Mouse (Mus musculus) gastrocnemius, postnatal 36 days (tissue): ENCODE measurements around the gene Rgs19. TPM values are rescaled to one million over a fixed set of nuclear protein-coding genes. Genes with fewer than 3 reads are reported as not detected.

Experiments used
- DNase-seq, 2 experiments: peaks; one replicate each; pipeline ENCODE4 v3.0.0; 2022
- intact Hi-C: fragments of 180-260 bp; cut with DNase I; formaldehyde crosslinking; loops from one replicate; pipeline ENCODE4 v1.15.1; 2025
- total RNA-seq, 2 experiments: library from RNA; stranded (reverse); gene quantifications; 2 replicates each; pipeline ENCODE4 v1.2.3; 2021

Rgs19 gene
- total RNA-seq, 2 experiments from 2014 or later = 2.3 to 2.7 TPM

DNA sequence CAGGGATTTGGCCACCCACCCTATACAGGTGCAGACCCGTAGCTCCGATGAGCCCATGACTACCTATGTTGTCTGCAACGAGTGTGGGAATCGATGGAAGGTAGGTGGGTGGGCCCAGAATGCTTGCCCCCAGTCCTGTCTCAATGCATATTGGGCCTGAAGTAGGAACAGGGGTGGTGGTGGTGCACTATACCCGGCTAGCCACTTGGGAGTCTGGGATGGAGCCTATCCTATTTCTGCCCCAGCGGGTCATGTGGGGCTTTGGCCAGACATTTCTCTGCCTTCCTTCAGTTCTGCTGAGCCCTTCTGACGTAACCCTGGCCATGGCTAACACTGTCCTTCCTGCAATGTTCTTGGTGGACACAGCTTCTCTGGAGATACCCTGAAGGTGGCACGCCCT lies 6.2 kb downstream of the Rgs19 start:
- intact Hi-C loops = no loop called here
- no peak for DNase-seq

GRCm38 (mm10) chr2:181685686-181686085 lies 8.1 kb downstream of the Rgs19 start:
- intact Hi-C loops = no loop called here
- no peak for DNase-seq

DNA sequence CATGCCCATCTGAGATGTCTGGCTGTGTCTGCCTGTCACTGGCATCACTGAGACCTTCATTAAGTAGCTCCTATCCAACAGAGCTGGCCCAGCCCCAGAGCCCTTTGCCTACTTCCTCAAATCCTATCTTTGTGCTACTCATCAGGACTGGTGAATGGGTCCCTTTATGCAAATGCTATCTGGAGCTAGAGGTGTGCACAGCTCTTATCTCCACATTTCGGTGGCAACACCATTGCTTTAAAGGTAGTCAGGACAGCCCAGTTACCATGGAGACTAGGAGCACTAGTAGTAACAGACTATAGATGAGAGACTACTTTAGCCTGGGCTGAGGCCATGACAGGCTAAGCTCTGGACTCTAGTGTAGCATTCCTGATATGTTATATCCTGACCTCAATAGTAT lies 9.1 kb downstream of the Rgs19 start:
- no peak for DNase-seq
- intact Hi-C loops = no loop called here

DNA sequence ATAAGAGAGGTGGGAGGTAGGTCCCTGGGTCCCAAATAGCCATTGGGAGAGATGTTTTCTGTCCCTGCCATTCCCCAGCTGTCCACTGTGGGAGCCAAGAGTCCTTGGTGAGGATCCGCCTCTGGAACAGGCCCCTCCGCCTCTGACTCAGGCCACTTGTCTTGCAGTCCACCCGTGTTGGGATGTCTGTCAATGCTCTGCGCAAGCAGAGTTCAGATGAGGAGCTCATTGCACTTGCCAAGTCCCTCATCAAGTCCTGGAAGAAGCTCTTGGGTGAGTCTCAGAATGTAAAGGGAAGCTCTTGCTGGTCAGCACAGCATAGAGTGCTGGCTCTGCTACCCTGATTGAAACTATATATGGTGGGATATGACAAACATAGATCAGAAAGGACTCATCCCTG lies 10.4 kb downstream of the Rgs19 start:
- intact Hi-C loops = no loop called here
- no peak for DNase-seq

- intact Hi-C loops = no loop called here
- DNase-seq = no peak
These were observed 11.8 kb downstream of the Rgs19 start for GRCm38 (mm10) chr2:181681978-181682377.

- intact Hi-C loops = no loop called here
- no peak for DNase-seq
These were observed 13.1 kb downstream of the Rgs19 start for GRCm38 (mm10) chr2:181680716-181681117.

GRCm38 (mm10) chr2:181679951-181680715 lies 13.6 kb downstream of the Rgs19 start, which contains the start of gene Tcea2:
TSS of gene Tcea2 (plus strand) at chr2:181680310.
- intact Hi-C loops = no loop called here
- peak; percentile 55 to 70 for DNase-seq

DNA sequence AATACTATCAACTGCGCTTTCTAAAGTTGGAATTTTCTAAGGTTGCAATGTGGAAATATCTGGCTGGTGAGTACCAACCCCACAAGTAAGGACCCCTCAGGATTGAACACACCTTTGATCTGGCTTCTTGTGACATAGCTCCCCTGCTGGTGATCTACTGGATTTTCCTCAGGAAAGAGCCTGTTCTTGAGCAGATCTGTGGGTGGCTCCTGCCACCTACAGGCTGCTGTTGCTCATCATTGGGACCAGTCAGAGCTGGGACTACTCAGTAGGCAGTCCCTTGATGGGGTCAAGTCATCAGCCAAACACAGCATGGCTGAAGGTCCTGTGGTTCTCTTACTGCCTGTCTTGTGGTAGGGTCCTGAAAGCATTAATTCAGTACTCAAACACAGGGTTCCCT lies 15.0 kb downstream of the Rgs19 start:
- DNase-seq = peak; percentile 59 to 62
- intact Hi-C loops = no loop called here

- no peak for DNase-seq
- intact Hi-C loops = no loop called here
These were observed 16.1 kb downstream of the Rgs19 start for GRCm38 (mm10) chr2:181677755-181678098.

DNA sequence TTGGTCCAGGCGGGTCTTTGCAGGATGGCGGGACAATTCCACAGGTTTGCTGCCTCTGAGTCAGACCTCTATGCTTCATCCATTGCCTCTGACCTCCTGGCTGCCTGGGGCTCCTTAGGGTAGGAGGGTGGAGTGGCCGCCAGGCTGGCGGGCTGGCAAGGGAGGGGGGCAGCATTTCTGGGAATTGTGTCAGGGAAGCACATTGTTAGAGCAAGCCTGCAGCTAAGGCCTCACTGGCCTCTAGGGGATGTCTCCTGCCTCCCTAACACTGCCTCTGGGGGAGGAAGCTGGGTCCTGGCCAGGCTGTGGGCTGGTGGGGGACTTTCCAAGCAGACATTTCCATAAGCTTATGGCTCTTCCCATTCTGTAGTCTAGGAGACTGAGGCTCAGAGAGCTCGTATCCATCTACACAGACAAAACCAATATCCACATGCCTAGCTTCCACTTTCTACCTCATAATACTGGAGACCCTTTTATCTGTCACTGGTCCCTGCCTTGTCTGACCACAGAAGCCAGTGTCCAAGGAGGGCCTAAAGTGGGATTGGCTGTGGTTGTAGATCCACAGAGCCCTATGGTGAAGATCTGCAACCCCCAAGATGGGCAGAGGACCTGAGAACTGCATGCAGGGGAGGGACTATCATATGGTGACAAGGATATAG lies 16.6 kb downstream of the Rgs19 start:
- DNase-seq = peak; percentile 27 to 40
- intact Hi-C loops = no loop called here

GRCm38 (mm10) chr2:181676424-181676823 lies 17.4 kb downstream of the Rgs19 start:
- intact Hi-C loops = no loop called here
- no peak for DNase-seq

- intact Hi-C loops = no loop called here
These were observed 18.3 kb downstream of the Rgs19 start for GRCm38 (mm10) chr2:181675454-181675853.

GRCm38 (mm10) chr2:181674934-181675333 lies 18.8 kb downstream of the Rgs19 start:
- intact Hi-C loops = no loop called here
- DNase-seq = no peak

More at GRCm38 (mm10) chr2:181675454-181675853, 18.3 kb downstream of the Rgs19 start:
- peak; percentile 53 to 57 for DNase-seq

DNA sequence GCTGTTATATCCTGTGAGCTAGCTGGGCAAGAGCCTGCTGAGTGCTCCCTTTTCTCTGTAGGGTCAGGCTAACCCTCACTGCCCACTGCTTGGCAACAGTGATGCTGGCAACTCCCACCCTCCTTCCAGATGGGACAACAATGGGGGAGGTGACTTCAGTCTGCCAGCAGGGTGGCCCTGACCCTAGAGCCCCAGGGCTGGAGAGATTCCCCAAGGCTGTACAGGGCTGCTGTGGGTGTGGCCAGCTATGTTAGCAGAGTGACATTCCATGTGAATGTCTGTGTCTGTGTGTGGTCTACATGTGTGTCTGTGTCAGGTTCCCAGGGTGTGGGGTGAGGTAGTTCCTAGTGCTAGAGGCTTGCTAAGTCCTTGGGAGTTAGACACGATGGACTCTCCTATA lies 20.3 kb downstream of the Rgs19 start:
- intact Hi-C loops = no loop called here
- DNase-seq = no peak

GRCm38 (mm10) chr2:181671984-181672383 lies 21.8 kb downstream of the Rgs19 start:
- intact Hi-C loops = no loop called here

DNA sequence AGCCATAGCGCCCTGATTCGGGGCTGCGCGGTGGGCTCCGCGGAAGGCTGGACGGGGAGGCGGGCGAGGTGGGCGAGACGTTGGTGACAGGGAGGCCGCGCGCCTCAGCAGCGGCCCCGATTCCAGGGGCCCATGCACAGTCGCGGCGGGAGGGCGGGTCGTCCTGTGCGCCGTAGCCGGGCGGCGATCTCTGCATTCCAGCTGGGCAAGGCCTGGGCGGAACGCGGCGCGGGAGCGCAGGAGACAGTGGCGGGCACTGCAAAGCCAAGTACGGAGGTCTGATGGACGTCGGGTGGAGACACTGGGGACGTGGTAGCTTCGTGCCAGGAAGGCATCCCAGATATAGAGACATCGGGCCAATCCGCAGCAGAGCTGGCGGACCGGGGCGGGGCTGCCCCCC lies 22.5 kb downstream of the Rgs19 start, which contains the start of gene Sox18:
Sox18 (minus strand) TSS at position 315 of the 400 bp plus-strand sequence.
- peak; percentile 38 to 51 for DNase-seq
- intact Hi-C loops = no loop called here

More at GRCm38 (mm10) chr2:181671984-181672383, 21.8 kb downstream of the Rgs19 start:
- DNase-seq = no peak

DNA sequence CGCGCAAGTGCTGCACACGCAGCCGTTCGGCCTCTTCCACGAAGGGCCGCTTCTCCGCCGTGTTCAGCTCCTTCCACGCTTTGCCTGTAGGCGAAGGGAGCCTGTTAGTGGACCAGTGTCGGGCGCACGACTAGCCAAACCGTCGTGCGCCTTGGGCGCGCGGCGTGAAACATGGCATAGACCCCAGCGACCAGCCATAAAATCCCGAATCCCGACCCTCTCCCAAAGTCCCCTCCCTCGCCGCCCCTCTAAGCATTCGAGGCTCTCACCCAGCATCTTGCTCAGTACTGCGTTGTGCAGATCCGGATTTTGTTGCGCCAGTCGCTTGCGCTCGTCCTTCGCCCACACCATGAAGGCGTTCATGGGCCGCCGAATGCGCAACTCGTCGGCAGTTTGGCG lies 22.9 kb downstream of the Rgs19 start:
- intact Hi-C loops = no loop called here
- DNase-seq = no peak

DNA sequence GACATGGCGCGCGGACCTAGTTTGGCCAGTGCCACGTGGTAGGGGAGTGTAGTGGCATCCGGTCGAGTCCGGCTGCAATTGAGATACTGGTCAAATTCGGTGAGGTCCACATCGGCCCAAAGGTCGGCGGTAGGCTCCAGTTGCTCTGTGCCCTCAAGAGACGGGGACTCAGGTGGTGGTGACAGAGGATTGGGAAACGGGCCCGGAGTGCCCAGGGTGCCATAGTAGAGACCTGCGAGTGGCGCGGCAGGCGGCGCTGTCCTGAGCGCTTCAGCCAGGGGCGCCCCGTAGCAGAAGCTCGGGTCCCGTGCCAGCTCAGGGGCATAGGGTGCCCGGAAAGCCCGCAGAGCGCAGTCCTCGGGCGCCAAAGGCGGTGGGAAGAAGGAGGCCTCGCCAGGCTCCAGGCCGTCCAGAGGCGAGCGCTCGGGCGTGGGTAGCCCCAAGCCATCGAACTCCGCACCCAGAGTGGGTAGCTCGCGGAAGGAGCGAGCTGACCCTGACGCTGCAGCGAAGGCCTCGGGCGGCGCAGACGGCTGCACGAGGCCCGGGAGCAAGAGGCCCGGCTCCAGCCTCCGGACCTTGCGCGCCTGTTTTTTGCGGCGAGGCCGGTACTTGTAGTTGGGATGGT lies 23.4 kb downstream of the Rgs19 start:
- no peak for DNase-seq
- intact Hi-C loops = no loop called here

- DNase-seq = peak in 1 of 2 experiments; percentile 39
- intact Hi-C loops = no loop called here
These were observed 30.5 kb downstream of the Rgs19 start for GRCm38 (mm10) chr2:181663298-181663630.

- intact Hi-C loops = no loop called here
- DNase-seq = peak in 1 of 2 experiments; percentile 35
These were observed 31.0 kb downstream of the Rgs19 start for GRCm38 (mm10) chr2:181662620-181663297.

DNA sequence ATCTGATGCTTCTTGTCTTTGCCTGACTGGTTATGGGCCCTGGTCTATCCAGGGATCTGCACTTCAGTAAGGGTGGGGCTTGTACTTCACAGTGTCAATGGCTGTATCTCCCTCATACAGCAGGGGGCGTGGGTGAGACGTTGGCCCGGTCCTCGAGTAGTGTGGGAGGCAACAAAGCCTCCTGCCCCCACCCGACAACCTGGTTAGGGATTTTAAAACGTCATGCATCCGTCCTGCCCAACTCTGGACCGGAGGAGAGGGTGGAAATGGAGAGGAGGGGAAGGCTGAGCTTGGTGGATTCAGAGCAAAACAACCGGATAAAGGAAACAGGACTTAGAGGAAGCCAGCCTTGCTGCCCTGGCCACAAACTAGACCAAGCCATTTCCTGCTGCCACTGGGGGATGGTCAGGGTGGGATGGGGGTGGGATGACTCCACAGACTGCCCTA lies 34.1 kb downstream of the Rgs19 start:
- intact Hi-C loops = loop anchor here (2.0 kb wide), 1 partner anchor 47 kb away; no protein-coding TSS in a partner anchor
- DNase-seq = peak; percentile 76 to 80
